Mouse (Mus musculus) right cerebral cortex, postnatal 10 days (tissue): Measurements from ENCODE around the gene Kdf1.
A peak's percentile ranks its signal among the peaks of the same experiment; 100 is the strongest.

Source experiments
- DNase-seq, 2 experiments: peaks; one replicate each; pipeline ENCODE4 v3.0.0; 2021; ENCODE audit warnings: low spot score in 2 of 2

Kdf1 gene

DNA sequence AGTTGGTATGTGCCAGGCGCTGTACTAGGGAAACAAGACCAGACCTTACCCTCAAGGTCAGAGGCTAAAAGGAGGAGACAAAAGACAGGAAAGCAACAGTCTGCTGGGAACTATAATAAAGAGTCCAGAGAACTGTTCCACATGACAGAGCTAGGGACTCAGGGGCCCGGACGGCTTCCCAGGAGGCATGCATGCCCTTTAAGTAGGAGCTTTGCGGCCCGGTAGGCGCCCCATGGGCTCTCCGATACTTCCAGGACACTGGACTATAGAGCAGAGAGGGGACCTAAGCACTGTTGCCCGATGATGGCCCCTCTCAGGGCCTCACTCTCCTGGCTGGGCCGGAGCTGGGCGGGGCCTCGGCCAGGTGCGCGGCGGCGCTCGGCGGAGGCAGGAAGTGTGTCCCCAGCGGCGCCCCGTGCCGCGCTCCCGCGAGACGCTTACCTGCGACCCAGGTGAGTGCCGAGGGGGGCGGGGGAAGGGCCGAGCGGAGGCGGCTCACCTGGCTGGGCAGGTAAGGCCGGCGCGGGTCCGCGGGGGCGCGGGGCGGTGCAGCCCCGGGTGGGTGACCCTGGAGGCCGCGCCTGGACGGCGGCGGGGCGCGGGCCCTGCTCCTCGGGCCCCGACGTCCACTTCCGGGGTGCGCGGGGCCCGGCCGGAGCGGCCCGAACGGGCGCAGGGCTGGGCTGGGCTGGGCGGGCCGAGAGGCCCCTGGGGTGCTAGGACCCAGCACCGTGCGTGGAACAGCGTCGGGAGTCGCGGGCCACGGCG lies at the start of gene Kdf1:
TSS of gene Kdf1 (plus strand) at position 363 of the 768 bp plus-strand sequence.
- DNase-seq, result no peak

DNA sequence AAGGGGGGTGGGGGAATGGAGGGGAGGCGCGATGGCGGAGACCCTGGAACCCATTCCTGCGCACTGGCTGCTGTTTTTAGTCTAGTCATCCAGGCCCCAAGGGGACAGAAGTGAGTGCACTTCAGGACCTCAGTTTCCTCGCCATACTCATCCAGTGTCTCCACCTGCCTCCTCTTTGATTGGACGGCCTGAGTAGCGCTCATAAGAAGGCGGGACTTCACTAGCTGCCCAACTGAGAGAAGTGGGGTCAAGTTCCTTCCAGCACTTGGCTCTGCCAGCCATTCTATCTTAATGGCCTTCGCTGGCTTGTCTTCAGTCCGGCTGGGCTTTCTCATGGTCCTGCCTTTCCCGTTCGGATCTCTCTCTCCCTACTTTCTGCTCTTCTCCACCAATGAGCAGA lies 49.6 kb upstream of the Kdf1 start:
- no peak for DNase-seq

DNA sequence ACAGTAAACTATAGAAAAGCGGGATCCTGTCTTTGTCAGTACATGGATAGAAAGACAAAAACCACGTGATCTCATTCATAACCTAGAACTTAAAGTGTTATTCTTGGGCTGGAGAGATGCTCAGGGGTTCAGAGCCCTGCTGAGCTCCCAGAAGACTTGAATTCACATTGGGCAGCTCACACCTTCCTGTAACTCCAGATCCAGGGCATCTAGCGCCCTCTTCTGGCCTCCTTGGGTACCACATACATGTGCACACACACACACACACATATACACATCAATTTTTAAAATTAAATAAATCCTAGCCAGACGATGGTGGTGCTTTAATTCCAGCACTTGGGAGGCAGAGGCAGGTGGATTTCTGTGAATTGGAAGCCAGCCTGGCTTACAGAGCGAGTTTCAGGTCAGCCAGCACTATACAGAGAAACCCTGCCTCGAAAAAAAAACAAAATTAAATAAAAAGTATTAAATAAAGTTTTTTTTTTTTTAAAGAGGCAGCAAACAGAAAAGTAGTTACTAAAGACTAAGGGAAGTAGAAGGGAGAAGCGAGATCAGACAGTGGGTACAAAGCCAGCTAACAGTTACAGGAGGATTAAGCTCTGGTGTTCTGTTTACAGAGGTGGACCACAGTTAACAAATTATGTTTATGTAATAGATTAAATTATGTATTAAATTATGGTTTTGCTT lies 47.5 kb upstream of the Kdf1 start:
- DNase-seq, result no peak

DNA sequence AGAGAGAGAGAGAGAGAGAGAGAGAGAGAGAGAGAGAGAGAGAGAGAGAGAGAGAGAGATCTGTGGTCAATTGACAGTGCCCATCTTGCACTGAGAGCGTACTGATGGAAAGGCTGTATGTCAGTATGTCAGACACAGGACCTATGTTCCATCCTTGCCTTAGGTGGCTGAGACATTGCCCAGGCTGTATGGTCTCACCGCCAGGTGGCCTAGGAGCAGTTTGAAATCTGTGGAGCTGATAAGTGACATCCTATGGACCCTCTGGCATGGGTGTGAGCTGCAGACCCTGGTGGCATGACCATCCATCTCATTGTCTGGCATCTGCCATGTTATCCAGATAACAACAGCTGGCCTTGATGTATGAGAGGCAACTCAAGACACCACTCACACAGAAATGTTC lies 44.9 kb upstream of the Kdf1 start:
- no peak for DNase-seq

DNA sequence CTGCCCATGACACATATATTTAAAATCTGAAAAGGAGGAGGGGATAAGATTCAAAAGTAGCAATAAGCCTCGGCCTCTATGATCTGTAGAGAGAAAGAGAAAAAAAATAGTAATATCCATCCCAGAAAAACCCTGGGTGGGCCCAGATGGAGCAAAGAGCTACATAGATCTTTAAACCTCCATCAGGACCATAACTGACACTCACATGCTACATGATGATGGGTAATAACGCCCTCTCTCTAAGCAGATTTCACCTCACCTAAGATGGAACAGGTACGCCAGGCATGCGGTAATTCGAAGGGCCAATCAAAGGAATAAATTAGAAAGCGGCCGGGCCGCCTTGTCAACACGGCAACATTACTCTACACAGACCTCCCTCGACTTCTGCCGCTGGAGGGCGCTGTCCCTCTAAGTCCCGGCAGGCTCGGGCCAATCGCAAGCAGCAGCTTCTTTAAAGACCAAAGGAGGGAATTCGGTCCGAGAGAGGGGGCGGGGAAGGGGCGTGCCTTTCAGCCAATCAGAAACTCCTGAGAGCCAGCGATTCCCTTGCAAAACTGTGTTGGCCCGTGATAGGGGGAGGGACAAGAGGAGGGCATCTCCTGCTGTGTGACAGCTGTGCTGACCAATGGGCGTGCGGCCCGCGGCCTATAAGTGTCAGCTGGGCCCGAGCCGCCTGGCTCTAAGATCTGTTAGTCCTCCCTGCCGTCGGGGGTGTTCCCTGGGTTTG lies 39.1 kb upstream of the Kdf1 start, which contains the start of gene Tent5b:
TSS of gene Tent5b (plus strand) at position 675 of the 727 bp plus-strand sequence.
- DNase-seq, result peak; percentile 98

DNA sequence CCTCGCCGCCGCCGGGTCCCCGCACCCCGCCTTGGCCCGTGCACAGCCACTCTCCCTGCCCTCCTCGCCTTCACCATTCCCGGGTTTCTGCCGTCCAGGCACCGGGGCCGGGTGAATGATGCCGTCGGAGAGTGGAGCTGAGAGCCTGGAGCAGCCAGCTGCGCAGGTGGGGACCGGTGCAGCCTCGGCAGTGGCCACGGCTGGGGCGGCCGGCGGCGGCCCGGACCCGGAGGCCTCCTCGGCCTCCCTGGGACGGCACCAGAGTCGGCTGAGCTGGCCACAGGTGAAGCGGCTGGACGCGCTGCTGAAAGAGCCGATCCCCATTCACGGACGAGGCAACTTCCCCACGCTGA lies 38.6 kb upstream of the Kdf1 start:
- no peak for DNase-seq

DNA sequence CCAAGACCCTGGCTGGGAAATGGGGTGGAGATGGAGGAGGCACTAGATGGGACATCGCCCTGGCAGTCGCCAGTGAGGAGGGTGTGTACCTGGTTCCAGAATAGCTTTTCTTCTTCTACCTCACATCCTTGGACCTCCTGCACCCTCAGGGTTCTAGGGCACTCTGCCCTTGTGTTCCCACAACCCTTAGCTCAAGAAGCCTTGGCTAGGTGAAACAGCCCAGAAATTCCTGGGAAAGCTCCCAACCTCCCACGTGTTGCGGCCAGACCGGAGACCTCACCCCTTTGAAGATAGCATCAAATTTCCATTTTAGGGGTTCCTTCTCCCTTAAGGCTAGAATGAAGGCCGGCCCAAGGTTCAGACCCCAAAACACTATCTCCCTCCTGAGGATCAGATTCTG lies 38.0 kb upstream of the Kdf1 start:
- DNase-seq, result no peak

DNA sequence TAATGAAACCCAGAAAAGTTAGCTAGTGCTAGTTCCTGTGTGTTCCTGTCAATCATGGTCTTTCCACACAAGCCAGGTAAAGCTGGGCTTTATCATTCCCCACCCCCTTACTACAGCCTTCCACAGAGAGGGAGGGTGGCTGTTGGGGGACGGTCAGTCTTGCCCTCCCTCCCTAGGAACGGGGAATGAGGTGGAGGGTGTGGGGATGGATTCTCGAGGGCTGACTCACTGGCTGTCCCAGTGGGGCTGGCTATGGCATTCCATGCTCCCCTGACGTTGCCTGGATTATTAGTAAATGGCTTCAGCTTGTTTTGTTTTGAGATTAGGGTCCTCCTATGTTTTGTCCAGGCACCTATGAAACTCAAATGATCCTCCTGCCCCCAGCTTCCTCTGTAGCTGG lies 37.3 kb upstream of the Kdf1 start:
- no peak for DNase-seq

DNA sequence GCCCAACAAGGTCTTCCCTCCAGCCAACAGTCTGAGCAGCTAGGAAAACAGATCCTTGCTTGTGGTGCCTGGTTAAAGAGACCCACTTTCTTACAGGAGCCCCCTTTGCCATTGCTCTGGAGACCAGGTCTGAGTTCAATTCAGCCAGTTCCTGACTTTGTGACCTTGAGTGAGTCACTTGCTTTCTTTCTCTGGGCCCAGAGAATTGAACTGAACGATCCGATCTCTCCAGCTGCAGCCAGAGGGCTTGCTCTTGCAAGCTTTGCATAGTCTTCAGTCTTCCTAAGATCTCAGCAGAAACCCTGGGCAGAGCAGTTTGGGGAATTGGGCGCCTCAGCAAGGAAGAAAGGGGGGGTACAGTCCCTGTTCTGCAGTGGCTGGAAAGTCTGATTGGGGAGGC lies 36.3 kb upstream of the Kdf1 start:
- no peak for DNase-seq

DNA sequence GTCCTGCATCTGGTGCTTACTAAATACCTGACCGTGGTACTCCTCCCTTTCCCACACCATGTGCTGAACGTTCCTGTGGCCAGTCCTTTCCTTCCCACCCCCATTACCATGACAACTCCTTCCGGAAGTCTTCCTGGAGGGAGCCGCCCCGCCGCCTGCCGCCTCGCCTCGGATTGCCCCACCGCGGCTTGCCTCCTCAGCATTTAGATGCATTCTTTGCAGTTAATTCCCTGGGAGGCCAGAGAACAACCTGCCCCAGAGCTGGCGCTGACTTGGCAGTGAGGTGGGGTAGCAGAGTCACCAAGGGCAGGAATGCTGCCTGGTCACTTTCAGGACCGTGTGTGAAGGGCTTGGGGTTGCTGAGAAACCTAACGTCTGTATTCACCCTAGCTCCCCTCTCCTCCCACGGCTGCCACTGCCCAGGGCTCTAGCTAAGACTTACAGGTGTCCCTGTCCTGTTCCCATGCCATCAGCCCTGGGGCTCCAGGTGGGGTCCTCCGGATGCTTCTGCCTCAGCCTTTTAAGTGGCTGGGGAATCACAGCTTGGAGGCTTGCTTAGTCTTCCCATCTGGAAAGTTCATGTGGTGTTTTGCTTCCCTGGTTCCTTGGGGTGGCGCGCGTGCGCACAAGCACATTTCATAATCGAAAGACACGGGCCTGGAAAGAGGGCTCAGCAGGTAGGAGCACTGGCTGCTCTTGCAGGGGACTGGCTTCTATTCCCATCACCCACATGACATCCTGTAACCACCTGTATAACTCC lies 34.3 kb upstream of the Kdf1 start:
- no peak for DNase-seq

DNA sequence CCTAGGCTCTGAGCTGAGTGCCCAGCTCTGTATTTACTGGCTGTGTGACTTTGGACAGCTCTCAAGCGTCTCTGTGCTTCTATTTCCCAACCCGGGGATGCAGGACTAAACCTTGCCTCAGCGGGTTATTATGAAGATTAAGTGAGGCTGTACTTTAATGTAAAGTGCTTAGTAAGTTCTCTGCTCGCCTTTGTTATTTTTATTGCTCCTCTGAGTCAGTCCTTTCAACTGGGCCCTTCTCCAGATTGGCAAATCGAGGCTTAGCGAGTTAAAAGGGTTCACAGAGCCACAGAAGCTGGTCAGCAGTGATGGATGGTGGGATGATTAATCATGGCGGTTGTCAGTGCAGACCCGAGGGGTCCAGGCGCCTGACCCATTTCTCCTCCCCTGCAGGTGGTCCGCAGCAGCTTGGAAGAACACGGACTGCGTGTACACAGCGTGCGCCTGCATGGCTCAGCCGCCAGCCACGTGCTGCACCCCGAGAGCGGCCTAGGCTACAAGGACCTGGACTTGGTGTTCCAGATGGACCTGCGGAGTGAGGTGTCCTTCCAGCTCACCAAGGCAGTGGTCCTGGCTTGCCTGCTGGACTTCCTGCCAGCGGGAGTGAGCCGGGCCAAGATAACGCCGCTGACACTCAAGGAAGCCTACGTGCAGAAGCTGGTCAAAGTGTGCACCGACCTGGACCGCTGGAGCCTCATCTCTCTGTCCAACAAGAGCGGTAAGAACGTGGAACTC lies 32.9 kb upstream of the Kdf1 start:
- no peak for DNase-seq

DNA sequence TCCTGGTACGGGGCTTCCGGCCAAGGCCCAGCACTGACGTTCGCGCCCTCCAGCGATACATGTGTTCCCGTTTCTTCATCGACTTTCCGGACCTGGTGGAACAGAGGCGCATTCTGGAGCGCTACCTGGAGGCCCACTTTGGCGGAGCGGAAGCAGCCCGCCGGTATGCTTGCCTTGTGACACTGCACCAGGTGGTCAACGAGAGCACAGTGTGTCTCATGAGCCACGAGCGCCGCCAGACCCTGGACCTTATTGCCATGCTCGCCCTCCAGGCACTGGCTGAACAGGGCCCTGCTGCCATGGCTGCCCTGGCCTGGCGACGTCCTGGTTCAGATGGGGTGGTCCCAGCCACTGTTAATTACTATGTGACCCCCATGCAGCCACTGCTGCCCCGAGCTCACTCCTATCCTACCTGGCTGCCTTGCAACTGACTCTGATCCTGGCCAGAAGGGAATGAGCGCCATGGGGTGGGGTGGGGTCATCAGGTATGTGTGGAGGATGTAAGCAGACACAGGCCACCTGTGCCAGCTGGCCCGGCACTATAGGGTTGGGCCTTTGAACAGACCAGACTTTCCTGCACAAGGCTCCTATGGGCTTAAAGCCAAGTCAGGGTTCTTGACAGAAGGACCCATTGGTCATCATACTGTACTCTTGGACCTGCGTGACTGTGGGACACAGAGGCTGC lies 31.9 kb upstream of the Kdf1 start:
- DNase-seq, result no peak

DNA sequence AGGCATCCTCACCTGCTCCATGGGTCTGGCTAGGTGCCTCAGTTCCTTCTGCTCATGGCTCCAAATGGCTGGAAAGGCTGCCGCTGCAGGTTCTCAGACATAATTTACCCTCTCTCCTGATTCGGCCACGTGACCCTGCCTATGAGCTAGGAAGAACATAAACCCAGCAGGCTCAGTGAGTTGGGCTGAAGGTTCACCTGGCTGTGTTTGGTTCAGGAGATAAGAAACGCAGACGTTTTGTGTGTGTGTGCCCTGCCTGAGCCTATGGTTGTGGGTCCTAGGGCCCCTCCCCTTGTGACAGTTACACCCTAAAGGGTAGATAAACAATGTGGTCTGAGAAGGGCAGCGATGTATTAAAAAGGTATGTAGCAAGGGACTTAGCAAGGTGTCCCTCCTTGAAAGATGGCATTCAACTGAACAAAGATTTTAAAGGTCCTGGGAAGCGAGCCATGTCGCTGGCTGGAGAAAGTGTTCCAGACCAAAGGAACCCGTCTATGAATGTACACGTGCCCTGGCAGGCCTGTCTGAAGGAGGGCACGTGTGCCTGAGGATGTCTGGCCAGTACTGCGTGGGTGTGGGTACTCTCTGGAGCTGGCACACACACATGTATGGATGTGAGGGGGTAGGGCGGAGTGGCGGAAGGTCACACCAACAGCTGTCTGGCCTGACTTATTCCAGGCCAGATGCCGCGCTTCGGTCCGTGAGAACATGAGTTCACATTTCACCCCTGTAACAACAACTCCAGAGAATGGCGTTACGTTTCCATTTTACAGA lies 30.0 kb upstream of the Kdf1 start:
- DNase-seq, result no peak

DNA sequence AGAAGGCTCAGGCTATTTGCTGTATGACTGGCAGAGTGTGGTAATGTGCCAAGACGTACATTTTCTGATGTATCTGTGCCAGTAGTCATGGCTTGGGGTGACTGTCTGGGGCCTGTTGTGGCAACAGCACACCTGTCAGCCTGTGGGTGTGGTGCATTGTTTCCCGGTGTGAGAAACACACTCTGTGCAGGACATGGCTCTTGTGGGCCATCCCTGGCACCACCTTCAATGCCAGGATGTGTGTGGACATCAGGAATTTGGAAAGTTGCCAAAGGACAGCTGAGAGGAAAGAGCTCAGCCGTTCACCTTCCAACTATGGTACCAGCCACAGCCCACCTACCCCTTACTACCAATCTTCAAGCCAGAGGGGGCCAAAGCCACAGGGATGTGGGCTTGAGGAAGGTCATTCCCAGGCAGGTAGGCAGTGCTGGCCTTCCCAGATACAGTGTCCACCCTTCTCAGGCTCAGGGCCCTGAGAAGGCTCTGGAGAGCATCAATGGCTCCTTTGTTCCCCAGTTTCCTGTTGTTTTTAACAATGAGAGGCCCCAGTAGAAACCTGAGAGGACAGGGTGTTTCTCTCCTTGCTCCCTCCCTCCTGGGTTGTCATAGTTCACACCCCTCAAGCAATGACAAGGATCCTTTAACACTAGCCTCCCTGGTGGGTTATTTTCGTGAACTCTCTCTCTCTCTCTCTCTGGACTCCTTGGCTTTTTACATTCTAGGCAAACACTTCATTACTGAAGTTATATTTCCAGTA lies 29.1 kb upstream of the Kdf1 start:
- no peak for DNase-seq

DNA sequence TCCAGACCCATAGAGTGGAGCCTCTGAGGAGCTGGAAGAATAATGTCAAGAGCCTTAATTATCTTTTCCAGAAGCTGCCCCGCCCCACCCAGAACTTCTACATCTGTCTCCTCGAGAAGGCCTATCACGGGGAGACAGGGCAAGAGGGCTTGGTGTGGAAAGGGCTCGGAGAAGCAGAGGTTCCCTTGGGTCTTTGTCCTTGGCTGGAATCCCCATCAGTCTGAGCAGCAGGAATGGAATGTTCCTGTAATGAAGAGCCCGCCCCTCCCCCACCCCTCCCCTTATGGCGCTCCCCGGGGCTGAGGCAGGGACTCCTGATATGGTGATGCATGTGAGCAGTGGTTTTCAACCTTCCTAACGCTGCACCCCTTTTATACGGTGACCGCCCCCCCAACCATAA lies 27.0 kb upstream of the Kdf1 start:
- DNase-seq, result no peak

DNA sequence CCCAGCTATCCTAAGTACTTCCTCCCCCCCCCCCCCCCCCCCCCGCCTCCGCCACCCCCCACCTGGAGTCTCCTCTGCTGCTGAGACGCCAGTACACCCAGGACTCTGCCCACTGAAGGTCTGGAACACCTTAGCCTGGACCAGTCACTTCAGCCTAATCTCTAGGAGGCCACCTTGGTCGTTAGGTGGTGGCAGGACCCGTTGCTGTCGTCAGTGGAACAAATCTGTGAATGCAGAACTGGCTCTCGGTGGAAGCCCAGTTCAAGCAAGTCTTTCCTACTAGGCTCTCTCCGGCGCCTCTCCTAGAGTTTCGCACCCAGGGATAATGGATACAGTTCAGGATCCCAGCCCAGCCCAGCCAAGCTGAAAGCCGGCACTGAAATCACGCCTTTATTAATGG lies 24.9 kb upstream of the Kdf1 start:
- DNase-seq, result no peak

DNA sequence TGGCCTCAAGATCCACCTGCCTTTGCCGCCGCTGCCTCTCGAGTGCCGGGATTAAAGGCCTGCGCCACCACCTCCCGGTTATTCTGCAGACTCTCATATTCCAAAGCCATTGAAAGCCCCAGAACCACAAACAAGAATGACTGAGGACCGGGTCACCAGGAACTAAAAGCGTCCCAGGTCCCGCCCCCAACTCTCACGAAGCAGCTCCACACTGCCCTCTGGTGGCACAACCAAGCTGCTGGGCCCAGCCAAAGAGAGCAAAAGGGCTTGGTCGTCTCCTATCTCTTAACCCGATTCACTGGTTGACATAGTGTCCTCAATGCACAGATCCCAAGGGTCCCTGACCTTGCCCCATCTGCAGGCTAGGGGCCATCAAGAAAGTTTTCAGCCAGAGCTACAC lies 24.3 kb upstream of the Kdf1 start:
- DNase-seq, result peak; percentile 76 to 86

DNA sequence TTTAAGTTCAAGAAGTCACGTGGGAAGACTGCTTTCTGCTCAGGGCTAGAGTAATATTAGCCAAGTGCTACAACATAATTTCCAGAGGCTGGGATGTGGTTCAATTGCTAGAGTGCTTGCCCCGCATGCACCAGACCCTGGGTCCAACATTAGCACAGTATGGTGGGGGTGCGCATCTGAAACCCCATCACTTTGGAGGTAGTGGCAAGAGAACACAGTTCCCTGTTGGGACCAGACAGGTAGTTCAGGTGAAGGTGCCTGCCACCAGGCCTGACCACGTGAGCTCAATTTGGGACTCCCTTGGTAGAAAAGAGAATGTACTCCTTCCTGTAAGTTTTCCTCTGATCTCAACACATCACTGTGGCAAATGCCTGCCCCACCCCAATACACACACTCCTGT lies 23.9 kb upstream of the Kdf1 start:
- DNase-seq, result no peak

DNA sequence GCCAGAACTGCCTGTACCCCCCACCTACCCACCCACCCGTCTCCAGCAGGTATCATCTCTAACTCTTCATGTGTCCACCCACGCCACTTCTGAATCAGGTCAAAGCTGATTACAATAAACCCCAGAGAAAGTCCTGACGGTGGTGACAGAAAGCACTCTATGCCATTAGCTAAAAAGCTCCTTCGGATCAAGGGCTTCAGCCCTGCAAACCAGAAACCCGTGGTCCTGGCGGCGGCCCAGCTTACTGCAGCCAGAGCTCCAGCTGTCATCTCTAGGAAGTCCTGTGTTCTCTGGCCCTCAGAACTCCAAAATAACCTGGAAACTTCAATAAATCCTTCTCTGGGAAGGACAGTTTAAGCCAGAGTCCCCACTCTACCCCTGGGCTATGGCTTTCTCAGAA lies 23.1 kb upstream of the Kdf1 start:
- no peak for DNase-seq
